Mouse (Mus musculus): ENCODE results near the gene Zc3h10.
"Not testable (repeated sequence)": the region's sequence is repeated elsewhere in the genome, so short reads cannot be mapped to it uniquely, and the experiment has no call there.

Zc3h10 gene

DNA sequence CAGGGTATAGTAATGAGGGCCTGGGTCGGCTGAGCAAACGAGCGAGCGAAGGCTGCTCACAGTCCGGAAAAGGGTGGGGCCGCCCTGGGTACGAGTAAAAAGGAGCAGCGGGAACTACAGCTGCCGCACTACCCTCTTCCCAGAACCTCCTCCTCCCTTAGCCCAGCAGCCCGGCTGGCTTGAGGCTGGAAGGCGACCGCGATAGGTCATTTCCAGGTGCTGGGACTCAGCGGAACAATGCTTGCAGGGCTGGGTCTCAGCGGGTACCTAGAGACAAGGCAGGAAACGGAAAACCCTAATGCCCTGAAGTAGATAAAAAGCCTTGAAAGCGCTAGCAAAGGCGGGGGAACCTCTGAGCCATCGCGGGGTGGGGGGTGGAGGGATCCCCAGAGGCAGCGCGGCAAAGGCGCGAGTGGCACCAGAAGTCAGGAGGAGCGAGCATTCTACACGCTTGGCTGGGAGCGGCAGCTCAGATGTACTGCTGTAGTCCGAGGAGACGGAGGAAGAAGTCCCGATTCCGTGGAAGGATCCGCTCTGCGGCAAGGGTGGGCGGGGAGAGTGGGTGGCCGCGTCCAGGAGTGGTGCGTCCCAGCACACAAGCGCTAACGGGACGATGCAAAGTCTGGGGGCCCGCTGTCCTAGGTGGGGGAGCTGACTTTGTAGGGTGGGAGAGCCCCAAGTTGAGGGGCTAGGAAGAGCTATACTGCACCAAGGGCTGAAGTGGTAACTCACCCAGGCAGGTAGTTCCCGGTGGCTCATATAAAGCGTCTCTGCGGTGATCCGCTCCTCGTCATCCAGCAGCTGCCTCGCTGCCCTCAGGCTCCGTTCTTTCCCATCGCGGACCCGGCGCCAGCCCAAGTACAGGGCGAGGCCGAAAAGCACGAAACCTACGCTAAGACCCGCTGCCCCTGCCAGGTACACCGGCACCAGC, 22.6 kb downstream of the Zc3h10 start:
- no peak for DNase-seq (ENCODE audit: extremely low spot score, low read depth, low spot score)

DNA sequence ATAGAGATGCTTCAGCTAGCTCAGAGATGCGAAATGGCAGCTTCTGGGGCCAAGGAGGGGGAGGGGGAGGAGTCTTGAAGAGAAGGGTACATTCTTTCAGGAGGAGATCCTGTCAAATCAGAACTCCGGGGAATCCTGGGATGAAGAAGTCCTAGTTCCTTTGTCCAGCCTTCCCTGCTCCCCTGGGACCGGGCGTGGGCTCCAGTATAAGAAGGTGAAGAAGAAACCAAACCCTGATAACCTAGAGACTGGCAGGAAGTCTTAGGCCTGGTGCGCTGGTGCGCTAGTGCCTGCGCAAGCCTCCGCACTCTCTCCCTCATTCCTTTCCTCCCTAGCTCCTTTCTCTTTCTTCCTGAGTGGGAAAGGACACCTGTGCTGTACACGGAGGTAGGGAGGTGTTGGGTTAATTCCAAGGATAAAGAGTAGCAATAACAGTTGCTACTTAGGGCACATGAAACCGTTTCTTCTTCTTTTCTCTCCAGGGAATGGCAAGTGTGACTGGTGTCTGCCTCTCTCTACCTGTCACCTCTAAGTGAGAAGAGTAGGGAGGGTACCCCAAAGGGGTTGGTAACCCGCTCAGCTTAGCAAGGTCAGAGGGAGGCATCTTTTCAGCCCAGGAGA, 23.4 kb downstream of the Zc3h10 start:
- no peak for DNase-seq (ENCODE audit: extremely low spot score, low read depth, low spot score)

GRCm38 (mm10) chr10:128522351-128522750, 25.2 kb downstream of the Zc3h10 start:
- no peak for DNase-seq (ENCODE audit: extremely low spot score, low read depth, low spot score)

GRCm38 (mm10) chr10:128520591-128520990, 27.0 kb downstream of the Zc3h10 start:
- DNase-seq (ENCODE audit: extremely low spot score, low read depth, low spot score): no peak

DNA sequence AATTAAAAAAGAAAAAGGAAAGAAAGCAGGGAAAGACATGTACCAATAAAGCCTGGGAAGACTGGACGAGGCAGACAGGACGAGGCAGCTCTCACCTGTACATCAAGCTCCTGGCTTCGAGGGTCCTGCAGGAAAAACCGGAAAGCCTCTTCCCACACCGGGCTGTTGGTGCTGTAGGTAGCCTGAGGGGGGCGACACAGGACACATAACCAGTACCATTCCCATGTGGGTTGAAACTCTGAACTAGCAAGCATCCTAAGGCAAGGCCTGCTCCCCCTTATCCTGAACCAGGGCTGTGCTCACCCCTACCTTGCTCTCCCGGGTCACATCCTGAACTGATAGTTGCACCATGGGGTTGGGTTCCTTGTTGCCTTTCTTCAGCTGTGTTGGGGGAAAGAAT, 28.7 kb downstream of the Zc3h10 start:
- no peak for DNase-seq (ENCODE audit: extremely low spot score, low read depth, low spot score)

- no peak for DNase-seq (ENCODE audit: extremely low spot score, low read depth, low spot score)
Observed at GRCm38 (mm10) chr10:128516677-128517076, 30.9 kb downstream of the Zc3h10 start.

GRCm38 (mm10) chr10:128516029-128516428, 31.5 kb downstream of the Zc3h10 start:
- no peak for DNase-seq (ENCODE audit: extremely low spot score, low read depth, low spot score)

- no peak for DNase-seq (ENCODE audit: extremely low spot score, low read depth, low spot score)
Observed at GRCm38 (mm10) chr10:128515044-128515443, 32.5 kb downstream of the Zc3h10 start.

DNA sequence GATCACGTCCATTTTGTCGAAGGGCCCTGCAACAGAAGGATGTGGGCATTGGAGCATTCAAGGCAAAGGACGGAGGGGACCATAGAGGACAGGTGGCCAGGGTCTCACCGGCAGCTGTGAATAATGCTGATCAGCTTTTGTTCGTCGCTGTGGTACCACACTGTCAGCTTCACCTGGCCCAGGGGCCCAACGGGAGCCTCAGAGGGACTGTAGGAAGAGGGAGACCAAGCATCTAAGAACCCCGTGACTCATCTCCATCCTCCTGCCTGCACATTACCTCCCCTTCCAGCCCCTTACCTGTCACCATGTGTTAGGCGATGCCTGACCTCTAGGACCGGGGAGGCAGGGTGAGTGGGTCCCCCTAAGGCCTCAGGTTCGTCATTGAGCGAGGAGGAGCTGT, 35.8 kb downstream of the Zc3h10 start:
- DNase-seq (ENCODE audit: extremely low spot score, low read depth, low spot score): no peak

DNA sequence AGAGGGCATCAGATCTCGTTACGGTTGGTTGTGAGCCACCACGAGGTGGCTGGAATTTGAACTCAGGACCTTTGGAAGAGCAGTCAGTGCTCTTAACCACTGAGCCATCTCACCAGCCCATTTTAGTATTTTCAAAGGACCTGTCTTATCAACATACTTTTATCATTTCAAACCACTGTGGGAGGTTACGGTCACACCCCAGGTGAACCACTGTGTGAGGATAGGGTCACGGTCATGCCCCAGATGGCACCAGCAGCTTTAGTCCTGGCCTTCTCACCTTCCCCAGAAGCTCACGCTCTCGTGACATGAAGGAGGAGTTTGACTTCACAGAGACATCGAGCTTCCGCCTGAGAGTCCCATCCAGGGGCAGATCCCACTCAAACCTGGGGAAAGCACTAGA, 36.4 kb downstream of the Zc3h10 start:
- no peak for DNase-seq (ENCODE audit: extremely low spot score, low read depth, low spot score)

- no peak for DNase-seq (ENCODE audit: extremely low spot score, low read depth, low spot score)
Observed at GRCm38 (mm10) chr10:128510301-128510700, 37.3 kb downstream of the Zc3h10 start.

DNA sequence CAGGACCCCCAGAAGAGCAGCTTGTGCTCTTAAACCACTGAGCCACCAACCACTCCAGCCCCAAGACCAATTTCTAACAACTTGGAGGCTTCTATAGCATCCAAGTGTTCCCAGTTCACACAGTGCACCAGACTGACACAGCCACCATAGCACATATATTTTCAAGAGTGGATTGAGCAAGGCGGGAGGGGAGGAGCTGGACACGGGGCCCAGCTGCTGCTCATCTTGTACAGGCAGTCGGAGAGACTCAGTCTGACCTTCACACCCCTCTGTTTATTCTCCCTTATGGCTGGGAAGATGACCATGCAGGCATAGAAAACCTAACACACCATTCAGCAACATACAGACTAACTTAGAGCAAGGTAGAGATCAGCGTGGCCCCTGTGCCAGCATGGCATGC, 37.7 kb downstream of the Zc3h10 start:
- no peak for DNase-seq (ENCODE audit: extremely low spot score, low read depth, low spot score)

- no peak for DNase-seq (ENCODE audit: extremely low spot score, low read depth, low spot score)
Observed at GRCm38 (mm10) chr10:128509203-128509602, 38.4 kb downstream of the Zc3h10 start.

DNA sequence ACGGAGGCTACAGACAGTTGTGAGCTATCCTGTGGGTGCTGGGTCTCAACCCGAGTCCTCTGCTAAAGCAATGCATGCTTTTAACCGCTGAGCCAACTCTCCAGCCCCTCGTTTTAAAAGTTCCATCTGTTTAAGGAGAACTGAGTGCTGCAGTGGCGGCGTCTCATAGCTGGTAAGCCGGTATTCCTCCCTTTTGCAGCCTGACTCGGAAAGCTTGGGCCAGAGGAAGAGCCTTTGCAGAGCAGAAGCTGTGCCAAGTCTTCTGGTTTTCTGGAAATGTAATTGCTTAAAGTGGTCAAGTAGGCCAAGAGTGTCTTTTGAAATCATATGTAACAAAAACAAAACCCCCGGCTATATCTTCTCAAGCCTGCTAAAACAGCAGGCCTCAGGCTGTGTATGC, 39.3 kb downstream of the Zc3h10 start:
- no peak for DNase-seq (ENCODE audit: extremely low spot score, low read depth, low spot score)

DNA sequence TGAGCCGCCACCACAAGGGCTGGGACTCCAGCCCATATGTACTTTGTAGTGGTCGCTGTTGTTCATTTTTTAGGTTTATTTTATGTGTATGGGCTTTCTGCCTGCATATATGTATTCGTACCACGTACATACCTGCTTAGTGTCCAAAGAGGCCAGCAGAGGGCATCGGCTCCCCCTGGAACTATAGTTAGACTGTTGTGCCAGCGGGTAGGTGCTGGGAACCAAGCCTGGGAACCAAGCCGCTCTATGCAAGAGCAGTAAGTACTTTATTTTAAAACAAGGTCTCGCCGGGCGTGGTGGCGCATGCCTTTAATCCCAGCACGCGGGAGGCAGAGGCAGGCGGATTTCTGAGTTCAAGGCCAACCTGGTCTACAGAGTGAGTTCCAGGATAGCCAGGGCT, 41.6 kb downstream of the Zc3h10 start:
- no peak for DNase-seq (ENCODE audit: extremely low spot score, low read depth, low spot score)

- DNase-seq (ENCODE audit: extremely low spot score, low read depth, low spot score): not testable (repeated sequence)
Observed at GRCm38 (mm10) chr10:128505371-128505667, 42.3 kb downstream of the Zc3h10 start.

DNA sequence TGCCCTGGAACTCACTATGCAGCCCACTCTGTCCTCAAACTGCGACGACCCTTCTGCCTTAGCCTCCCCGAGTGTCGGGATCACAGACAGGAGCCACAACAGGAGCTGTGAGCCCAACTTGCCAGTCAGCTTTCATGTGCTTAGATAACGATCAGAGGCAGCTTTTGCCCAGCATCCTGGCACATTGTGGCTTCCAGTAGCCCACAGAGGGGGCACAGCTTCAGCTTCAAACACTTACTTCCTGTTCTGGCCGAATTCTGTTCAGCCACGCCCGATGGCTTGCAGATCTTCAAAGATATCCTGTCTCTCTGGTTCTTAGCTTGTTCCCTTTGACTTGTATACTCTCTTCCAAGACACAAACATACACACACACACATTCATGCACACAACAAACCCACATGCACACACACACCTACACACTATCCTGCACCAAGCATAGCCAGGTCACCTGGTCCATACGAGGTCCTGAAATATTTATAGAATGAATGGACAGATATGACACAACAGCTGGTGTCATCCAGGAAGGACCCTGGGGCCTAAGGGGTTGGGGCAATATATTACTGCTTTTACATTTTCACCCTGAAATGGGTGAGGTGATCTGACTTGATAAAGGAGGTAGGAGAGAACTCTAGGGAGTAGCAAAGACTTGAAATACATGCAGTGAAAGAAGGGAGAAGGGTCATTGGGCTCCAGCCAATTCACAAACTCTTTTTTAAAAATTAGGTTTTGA, 42.8 kb downstream of the Zc3h10 start:
- DNase-seq (ENCODE audit: extremely low spot score, low read depth, low spot score): no peak

- DNase-seq (ENCODE audit: extremely low spot score, low read depth, low spot score): no peak
Observed at GRCm38 (mm10) chr10:128504012-128504411, 43.6 kb downstream of the Zc3h10 start.

DNA sequence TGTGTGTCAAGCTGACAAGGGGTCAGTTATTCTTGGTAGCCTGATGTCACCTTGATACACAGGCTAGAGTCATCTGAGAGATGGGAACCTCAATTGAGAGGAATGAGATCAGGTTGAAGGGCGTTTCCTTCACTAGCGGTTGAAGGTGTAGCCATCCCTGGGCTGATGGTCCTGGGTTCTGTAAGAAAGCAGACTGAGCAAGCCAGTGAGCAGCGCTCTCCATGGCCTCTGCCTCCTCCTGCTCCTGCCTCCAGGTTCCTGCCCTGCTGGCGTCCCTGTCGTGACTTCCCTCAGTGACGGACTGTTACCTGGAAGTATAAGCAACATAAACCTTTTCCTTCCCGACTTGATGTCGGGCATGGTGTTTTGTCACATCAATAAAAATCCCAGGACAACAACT, 44.0 kb downstream of the Zc3h10 start:
- no peak for DNase-seq (ENCODE audit: extremely low spot score, low read depth, low spot score)

DNA sequence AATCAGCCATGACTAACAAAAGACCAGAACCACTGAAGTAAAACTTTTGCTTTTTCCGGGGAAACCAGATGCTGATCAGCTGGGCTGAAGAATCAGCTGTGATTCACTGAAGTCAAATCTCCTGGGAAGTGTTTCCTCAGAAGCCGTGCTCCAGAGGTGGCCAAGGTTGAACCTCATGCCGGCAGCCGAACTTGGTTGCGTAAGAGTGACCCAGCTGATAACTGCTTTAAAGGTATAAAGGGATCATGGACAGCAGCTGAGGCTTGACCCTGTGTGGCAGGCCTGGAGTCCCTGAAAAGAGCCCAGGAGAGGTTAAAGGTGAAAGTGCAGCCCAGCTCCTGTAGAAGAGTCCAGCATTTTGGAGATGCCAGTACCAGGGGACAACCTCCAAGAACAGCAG, 45.2 kb downstream of the Zc3h10 start:
- DNase-seq (ENCODE audit: extremely low spot score, low read depth, low spot score): no peak

DNA sequence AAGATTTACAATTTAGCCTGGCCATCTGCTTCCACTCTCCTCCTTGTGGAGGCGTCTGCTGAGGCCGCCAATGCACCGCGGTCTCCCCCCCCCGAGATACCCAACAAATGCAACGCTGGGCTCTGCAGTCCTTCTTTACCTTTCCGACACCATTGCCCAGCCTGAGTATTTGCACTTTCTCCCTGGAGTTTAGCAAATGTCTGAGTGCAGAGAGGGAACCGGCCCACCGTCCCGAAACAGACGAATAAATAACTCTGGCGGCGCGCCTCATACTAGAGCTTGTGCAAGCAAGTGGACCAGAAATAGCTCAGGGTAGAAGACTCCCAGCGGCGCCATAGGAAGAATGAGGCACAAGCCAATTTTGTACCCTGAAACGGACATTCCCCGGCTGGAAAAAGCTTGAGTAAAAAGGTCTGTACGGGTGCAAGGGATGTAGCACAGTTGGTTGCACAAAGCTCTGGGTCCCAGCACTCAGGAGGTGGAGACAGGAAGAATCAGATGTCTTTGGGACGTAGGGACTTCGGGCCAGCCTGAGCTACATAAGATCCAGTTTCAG, 48.4 kb downstream of the Zc3h10 start:
- no peak for DNase-seq (ENCODE audit: extremely low spot score, low read depth, low spot score)

- DNase-seq (ENCODE audit: extremely low spot score, low read depth, low spot score): peak; percentile 82
Observed at GRCm38 (mm10) chr10:128498590-128498989, 49.0 kb downstream of the Zc3h10 start, which contains the start of gene Myl6b. Gene Myl6b (minus strand): TSS chr10:128498685.
